Mouse (Mus musculus) frontal cortex, postnatal 36 days (tissue): ENCODE measurements at regions not wholly inside any gene's neighbourhood (a gene's known extent, or its start where the extent isn't known, plus 50 kb on each side); places are given as distances from the start of the nearest gene placed in this dataset.
A peak's percentile ranks its signal among the peaks of the same experiment; 100 is the strongest.
"Not testable (repeated sequence)": the region's sequence is repeated elsewhere in the genome, so short reads cannot be mapped to it uniquely, and the experiment has no call there.

ENCODE experiments used
- DNase-seq, 2 experiments: peaks; one replicate each; pipeline ENCODE4 v3.0.0; 2022; ENCODE audit warnings: low spot score in 2 of 2

- no peak for DNase-seq
Measured at GRCm38 (mm10) chr13:74969244-74969643, 120.4 kb upstream of the Pcsk1 start.

GRCm38 (mm10) chr13:74955876-74956275, 133.8 kb upstream of the Pcsk1 start:
- DNase-seq, result no peak

DNA sequence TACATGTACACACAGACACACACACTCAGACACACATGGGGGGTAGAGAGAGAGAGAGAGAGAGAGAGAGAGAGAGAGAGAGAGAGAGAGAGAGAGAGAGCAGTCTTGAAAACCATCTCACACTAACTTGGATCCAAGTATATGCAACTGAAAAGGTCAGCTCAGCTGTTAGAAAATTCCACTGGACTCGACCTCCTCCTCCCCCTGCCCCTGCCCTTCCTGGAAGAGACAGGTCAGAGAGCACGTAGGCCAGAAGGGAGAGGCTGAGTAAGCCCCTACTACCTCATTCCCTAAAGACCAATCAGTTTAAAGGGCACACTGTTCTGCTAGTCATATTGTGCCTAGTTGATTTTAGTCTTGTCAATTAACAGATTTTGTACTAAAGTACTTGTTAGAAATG, 105.0 kb upstream of the Cast start:
- DNase-seq, result not testable (repeated sequence)

GRCm38 (mm10) chr13:74903213-74904055, 94.8 kb upstream of the Cast start:
- peak; percentile 3 to 43 for DNase-seq

DNA sequence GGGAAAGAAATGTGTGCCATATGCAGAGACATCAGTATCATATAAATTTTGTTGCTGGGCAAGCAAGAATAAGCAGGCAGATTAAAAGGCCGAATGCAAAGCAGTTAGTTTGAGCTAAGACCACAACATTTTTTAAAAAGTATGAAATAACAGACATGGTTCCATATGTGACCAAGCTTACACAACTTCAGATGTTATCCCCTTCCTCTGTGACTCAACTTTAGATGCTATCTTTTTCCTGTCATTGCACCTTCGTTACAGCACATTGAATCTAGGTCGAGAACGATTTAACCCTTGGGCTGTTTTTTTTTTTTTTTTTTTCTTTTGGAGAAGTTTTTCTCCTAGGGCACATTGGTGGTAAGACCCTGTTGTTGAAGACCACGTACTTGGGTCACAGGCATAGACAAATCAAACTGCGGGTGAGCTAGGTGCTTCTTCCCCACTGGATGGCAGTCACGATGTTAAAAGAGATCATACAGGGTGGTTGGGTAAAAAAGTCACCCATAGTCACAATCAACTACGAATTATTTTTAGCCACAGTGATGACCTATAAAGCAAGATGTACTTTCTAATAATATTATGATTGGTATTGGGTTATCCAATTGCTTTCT, 81.4 kb upstream of the Cast start:
- DNase-seq, result no peak

DNA sequence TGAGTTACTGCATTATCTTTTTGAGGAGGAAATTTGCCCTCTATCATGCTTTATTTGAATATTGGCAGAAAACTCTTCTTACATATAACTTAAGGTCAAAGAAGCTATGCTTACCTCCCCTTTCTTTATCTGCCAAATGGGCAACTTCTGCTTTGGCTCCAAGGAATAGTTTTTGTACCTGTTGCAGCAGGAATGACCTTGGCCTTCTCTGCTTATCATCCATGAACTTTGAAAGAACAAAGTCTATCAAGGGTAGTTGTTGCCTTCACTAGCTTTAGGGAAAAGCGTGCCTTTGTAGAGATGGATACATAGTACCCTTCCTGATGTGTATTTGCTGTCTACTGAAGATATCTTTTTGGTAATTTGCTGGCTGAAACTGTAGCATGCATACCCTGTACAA, 59.1 kb upstream of the Cast start:
- no peak for DNase-seq

- no peak for DNase-seq
Measured at GRCm38 (mm10) chr13:74864000-74864399, 55.4 kb upstream of the Cast start.

DNA sequence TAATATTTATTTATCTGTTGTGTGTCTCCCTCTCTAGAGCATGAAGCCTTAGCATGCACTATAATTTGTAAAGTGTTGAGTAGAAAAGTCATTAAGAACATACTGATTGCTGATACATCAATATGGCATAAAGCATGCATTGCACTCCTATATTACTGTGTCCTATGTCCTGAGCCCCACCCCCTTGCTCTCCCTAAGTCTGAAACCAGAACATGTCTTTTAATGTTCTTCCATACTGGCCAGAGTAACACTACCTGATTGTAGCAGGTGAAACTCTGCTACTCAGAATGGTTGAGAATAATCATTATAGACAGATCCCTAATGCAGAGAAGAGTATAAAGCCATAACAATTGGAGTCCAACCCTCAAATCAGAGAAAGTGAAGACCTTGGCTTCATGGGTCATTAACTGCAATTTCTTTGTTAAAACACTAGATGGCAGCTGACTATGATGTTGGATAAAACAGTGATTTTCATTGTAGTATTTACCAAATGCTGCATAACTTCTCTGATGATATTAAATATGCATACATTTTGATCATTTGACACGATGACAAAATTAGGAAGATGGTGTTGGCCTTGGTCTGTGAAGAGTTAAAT, 52.9 kb upstream of the Cast start:
- DNase-seq, result no peak
